Mouse (Mus musculus): Measurements from ENCODE around the gene Adm2.

GRCm38 (mm10) chr15:89358784-89359183 is 36.3 kb downstream of the Adm2 start:
- no peak for TF ChIP-seq CTCF (IDR thresholded peaks at IDR 0.05; ENCODE audit: low read depth, low read length)
- TF ChIP-seq POLR2AphosphoS5 (IDR thresholded peaks at IDR 0.05; ENCODE audit: insufficient replicate concordance, low read depth, low read length), result no peak
- TF ChIP-seq GATA1 (IDR thresholded peaks at IDR 0.05; ENCODE audit: borderline replicate concordance, low read length), result no peak
- TF ChIP-seq TAL1 (conservative IDR thresholded peaks at IDR 0.05; ENCODE audit: low read depth, low read length), result no peak
